Mouse (Mus musculus): ENCODE measurements around the gene Ptprn2. TPM values are rescaled to one million over a fixed set of nuclear protein-coding genes. Genes with fewer than 3 reads are reported as not detected.
"Not testable (repeated sequence)": the region's sequence is repeated elsewhere in the genome, so short reads cannot be mapped to it uniquely, and the experiment has no call there.

Gene Ptprn2
- polyA plus RNA-seq, 1 experiment from 2014 or later, result 0.15 TPM

GRCm38 (mm10) chr12:116569568-116569967 lies 84.0 kb downstream of the Ptprn2 start:
- Histone ChIP-seq H3K36me3 (no peaks in the 10 kb centered on the region), H3K27me3 (replicated peaks) (no peaks in the 10 kb centered on the region), H3K4me1 (no peaks in the 10 kb centered on the region), H3K4me3 (no peak overlapping the region), H3K4me2 (no peak overlapping the region), H3K27ac (replicated peaks) (no peak overlapping the region), H3K9ac (no peak overlapping the region), H3K9me3 (no peaks in the 10 kb centered on the region)
- no peak for ATAC-seq (ENCODE audit: extremely low read depth, insufficient number of reproducible peaks, low FRiP score, low TSS enrichment)
- WGBS, result 44% methylated on average over 1 of the region's 1 CpGs

- WGBS, result 67% methylated on average over 5 of the region's 5 CpGs
- no peaks in the 10 kb centered on the region for H3K9me3 ChIP-seq
- no peaks in the 10 kb centered on the region for H3K36me3 ChIP-seq
- H3K4me2 ChIP-seq, result no peak overlapping the region
- no peak overlapping the region for H3K4me3 ChIP-seq
- H3K9ac ChIP-seq, result no peak overlapping the region
- H3K27me3 ChIP-seq (replicated peaks), result no peaks in the 10 kb centered on the region
- ATAC-seq (ENCODE audit: extremely low read depth, insufficient number of reproducible peaks, low FRiP score, low TSS enrichment), result no peak
- no peaks in the 10 kb centered on the region for H3K4me1 ChIP-seq
- H3K27ac ChIP-seq (replicated peaks), result no peak overlapping the region
Measured at GRCm38 (mm10) chr12:116574102-116574501, 88.6 kb downstream of the Ptprn2 start.

GRCm38 (mm10) chr12:116574720-116575119 lies 89.2 kb downstream of the Ptprn2 start:
- Histone ChIP-seq H3K9me3 (no peaks in the 10 kb centered on the region), H3K4me2 (no peak overlapping the region), H3K27ac (replicated peaks) (no peak overlapping the region), H3K4me1 (no peaks in the 10 kb centered on the region), H3K9ac (no peak overlapping the region), H3K4me3 (no peak overlapping the region), H3K36me3 (no peaks in the 10 kb centered on the region), H3K27me3 (replicated peaks) (no peaks in the 10 kb centered on the region)
- no peak for ATAC-seq (ENCODE audit: extremely low read depth, insufficient number of reproducible peaks, low FRiP score, low TSS enrichment)
- 71% methylated on average over 5 of the region's 5 CpGs for WGBS

GRCm38 (mm10) chr12:116577917-116578316 lies 92.4 kb downstream of the Ptprn2 start:
- H3K27me3 ChIP-seq (replicated peaks); ATAC-seq (ENCODE audit: extremely low read depth, insufficient number of reproducible peaks, low FRiP score, low TSS enrichment); H3K4me3 ChIP-seq; H3K9me3 ChIP-seq; H3K36me3 ChIP-seq; H3K9ac ChIP-seq; H3K4me2 ChIP-seq; H3K27ac ChIP-seq (replicated peaks); H3K4me1 ChIP-seq: not testable (repeated sequence)
- 56% methylated on average over 1 of the region's 1 CpGs for WGBS

- Histone ChIP-seq H3K9ac (no peak overlapping the region), H3K36me3 (no peaks in the 10 kb centered on the region), H3K4me1 (peaks cover 16% of the 10 kb centered on the region), H3K27me3 (replicated peaks) (no peaks in the 10 kb centered on the region), H3K4me2 (no peak overlapping the region), H3K27ac (replicated peaks) (no peak overlapping the region), H3K4me3 (no peak overlapping the region), H3K9me3 (no peaks in the 10 kb centered on the region)
- 58% methylated on average over 8 of the region's 8 CpGs for WGBS
- ATAC-seq (ENCODE audit: extremely low read depth, insufficient number of reproducible peaks, low FRiP score, low TSS enrichment), result no peak
Measured at GRCm38 (mm10) chr12:116580827-116581544, 95.5 kb downstream of the Ptprn2 start.

DNA sequence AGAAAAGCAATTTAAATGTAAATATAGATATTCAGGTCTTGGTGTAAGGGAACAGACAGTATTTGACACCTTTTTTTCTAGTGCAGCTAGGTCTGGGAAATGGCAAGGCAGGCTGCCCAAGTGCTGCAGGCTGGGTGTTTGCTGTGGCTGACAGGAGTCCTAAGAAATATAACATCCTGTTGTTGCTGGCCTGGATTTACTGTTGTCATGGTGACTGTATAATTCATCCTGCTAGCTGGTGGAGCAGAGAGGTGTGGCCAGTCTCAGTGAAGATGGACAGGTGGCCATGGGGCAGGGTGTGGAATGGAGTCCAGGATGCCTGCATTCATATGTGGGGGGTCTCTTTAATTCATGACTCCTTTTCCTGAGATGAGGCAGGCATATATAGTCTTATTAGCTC lies 96.3 kb downstream of the Ptprn2 start:
- Histone ChIP-seq H3K27me3 (replicated peaks) (no peaks in the 10 kb centered on the region), H3K9me3 (no peaks in the 10 kb centered on the region), H3K9ac (no peak overlapping the region), H3K4me2 (no peak overlapping the region), H3K4me1 (peaks cover 16% of the 10 kb centered on the region), H3K36me3 (no peaks in the 10 kb centered on the region), H3K27ac (replicated peaks) (no peak overlapping the region), H3K4me3 (no peak overlapping the region)
- no peak for ATAC-seq (ENCODE audit: extremely low read depth, insufficient number of reproducible peaks, low FRiP score, low TSS enrichment)

DNA sequence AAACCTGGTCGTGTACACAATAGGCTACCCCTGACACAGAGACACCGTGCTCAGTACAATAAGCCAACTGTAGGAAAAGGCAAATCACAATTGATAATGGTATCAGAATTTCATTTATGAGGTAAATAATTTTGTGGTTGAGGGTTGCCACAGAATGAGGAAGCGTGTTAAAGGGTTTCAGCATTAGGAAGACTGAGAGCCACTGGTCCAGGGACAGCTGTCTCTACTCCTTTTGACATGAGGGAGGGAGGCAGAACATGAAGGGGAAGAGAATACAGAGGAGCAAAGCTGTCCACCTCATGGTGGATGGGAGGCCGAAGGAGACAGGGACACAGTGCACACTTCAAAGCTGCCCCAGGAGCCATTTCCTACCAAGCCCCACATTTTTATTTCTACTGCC lies 97.3 kb downstream of the Ptprn2 start:
- Histone ChIP-seq H3K4me1 (peaks cover 16% of the 10 kb centered on the region), H3K4me3 (no peak overlapping the region), H3K4me2 (no peak overlapping the region), H3K9me3 (no peaks in the 10 kb centered on the region), H3K27ac (replicated peaks) (no peak overlapping the region), H3K9ac (no peak overlapping the region), H3K36me3 (no peaks in the 10 kb centered on the region), H3K27me3 (replicated peaks) (no peaks in the 10 kb centered on the region)
- ATAC-seq (ENCODE audit: extremely low read depth, insufficient number of reproducible peaks, low FRiP score, low TSS enrichment), result no peak
- 69% methylated on average over 4 of the region's 4 CpGs for WGBS

DNA sequence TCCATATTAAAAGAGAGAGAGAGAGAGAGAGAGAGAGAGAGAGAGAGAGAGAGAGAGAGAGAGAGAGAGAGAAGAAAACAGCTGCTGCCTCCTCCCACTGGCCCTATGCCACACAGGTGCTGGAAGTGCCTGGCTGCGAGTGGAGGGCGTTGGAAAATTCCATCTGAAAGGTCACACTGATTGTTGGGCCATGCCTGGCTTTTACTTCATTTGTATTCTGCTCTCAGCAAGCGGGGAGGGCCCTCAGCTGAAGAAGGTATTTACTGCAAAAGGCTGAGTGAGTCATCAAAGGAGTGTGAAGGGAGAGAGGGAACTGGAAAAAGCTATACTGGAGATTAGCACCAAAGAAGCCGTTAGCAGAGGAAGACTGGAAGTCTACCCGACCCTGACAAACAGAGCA lies 99.5 kb downstream of the Ptprn2 start:
- Histone ChIP-seq H3K9ac (no peak overlapping the region), H3K9me3 (no peaks in the 10 kb centered on the region), H3K4me1 (peaks cover 16% of the 10 kb centered on the region), H3K27me3 (replicated peaks) (no peaks in the 10 kb centered on the region), H3K36me3 (no peaks in the 10 kb centered on the region), H3K27ac (replicated peaks) (no peak overlapping the region), H3K4me2 (no peak overlapping the region), H3K4me3 (no peak overlapping the region)
- 9% methylated on average over 5 of the region's 5 CpGs for WGBS
- no peak for ATAC-seq (ENCODE audit: extremely low read depth, insufficient number of reproducible peaks, low FRiP score, low TSS enrichment)

GRCm38 (mm10) chr12:116586167-116586566 lies 100.6 kb downstream of the Ptprn2 start:
- H3K27ac ChIP-seq (replicated peaks), result no peak overlapping the region

GRCm38 (mm10) chr12:116587548-116587947 lies 102.0 kb downstream of the Ptprn2 start:
- H3K27me3 ChIP-seq (replicated peaks), result no peaks in the 10 kb centered on the region
- no peaks in the 10 kb centered on the region for H3K36me3 ChIP-seq
- no peak overlapping the region for H3K27ac ChIP-seq (replicated peaks)
- no peaks in the 10 kb centered on the region for H3K9me3 ChIP-seq
- H3K9ac ChIP-seq, result no peak overlapping the region
- H3K4me1 ChIP-seq, result peaks cover 9% of the 10 kb centered on the region
- ATAC-seq (ENCODE audit: extremely low read depth, insufficient number of reproducible peaks, low FRiP score, low TSS enrichment), result no peak
- 33% methylated on average over 3 of the region's 3 CpGs for WGBS
- no peak overlapping the region for H3K4me3 ChIP-seq
- H3K4me2 ChIP-seq, result no peak overlapping the region

More at GRCm38 (mm10) chr12:116586167-116586566, 100.6 kb downstream of the Ptprn2 start:
- Histone ChIP-seq H3K4me2 (no peak overlapping the region), H3K27me3 (replicated peaks) (no peaks in the 10 kb centered on the region), H3K4me1 (peaks cover 13% of the 10 kb centered on the region), H3K9me3 (no peaks in the 10 kb centered on the region), H3K4me3 (no peak overlapping the region), H3K36me3 (no peaks in the 10 kb centered on the region), H3K9ac (no peak overlapping the region)
- no peak for ATAC-seq (ENCODE audit: extremely low read depth, insufficient number of reproducible peaks, low FRiP score, low TSS enrichment)
- 80% methylated on average over 2 of the region's 2 CpGs for WGBS

DNA sequence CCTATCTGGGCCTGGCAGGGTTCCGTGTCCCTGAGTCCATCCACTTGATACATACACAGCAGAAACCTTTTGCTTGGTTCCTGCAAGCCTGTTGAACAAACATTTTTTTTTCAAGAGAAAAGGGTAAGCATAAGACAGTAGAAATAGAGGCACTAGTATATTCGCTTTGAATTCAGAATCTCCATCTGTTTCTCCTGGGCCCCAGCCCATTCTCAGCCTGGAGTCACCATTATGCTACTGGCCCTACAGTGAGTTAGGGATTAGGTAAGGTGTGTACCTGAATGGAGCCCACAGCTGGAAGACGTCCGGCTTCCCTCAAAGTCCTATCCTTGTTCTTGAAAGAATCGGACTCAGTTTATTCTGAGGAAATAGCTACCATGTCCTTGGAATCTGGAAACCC lies 104.6 kb downstream of the Ptprn2 start:
- H3K4me2 ChIP-seq, result no peak overlapping the region
- H3K27me3 ChIP-seq (replicated peaks), result no peaks in the 10 kb centered on the region
- no peaks in the 10 kb centered on the region for H3K9me3 ChIP-seq
- no peaks in the 10 kb centered on the region for H3K36me3 ChIP-seq
- peaks cover 4% of the 10 kb centered on the region for H3K4me1 ChIP-seq
- no peak for ATAC-seq (ENCODE audit: extremely low read depth, insufficient number of reproducible peaks, low FRiP score, low TSS enrichment)
- H3K27ac ChIP-seq (replicated peaks), result no peak overlapping the region
- H3K9ac ChIP-seq, result no peak overlapping the region
- 76% methylated on average over 5 of the region's 5 CpGs for WGBS
- no peak overlapping the region for H3K4me3 ChIP-seq

DNA sequence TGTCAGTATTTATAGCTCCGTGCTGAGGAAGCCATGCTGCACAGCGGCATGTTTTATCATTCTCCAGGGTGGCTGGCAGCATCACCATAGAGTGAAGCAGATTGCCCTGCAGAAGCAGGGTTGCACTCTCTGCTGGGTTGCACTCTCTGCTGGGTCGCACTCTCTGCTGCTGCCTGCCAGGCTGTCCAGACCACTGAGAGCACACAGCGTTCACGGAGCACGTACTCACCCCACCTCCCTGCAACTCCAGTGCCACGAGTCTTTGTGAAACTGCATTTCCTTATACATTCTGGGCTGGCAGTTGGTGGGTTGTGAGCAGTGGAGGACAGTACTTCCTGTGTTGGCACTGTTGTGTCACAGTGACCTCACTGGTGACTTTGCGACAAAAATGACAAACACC lies 108.9 kb downstream of the Ptprn2 start:
- WGBS, result 61% methylated on average over 8 of the region's 8 CpGs
- Histone ChIP-seq H3K9ac (no peak overlapping the region), H3K36me3 (no peaks in the 10 kb centered on the region), H3K4me3 (no peak overlapping the region), H3K4me2 (no peak overlapping the region), H3K27ac (replicated peaks) (no peak overlapping the region), H3K9me3 (no peaks in the 10 kb centered on the region), H3K4me1 (peaks cover 5% of the 10 kb centered on the region; the same call in 1 of the 2 replicates), H3K27me3 (replicated peaks) (no peaks in the 10 kb centered on the region)
- no peak for ATAC-seq (ENCODE audit: extremely low read depth, insufficient number of reproducible peaks, low FRiP score, low TSS enrichment)
